ENCODE assay signal across 13 mouse cellular contexts in genomic region chrX:16860244-16860643, GRCm38 (mm10). TPM values are rescaled to one million over a fixed set of nuclear protein-coding genes. Genes with fewer than 3 reads are reported as not detected.
DNase-seq lines count a peak whose midpoint lies in the region; ATAC-seq lines count a peak whose summit lies in the region.
"Had no signal": no experiment of that assay in that cellular context is flagged by ENCODE, and none has a peak within 500 bp of the region (broad histone marks: within the 10 kb centered on the region; RNA-seq: fewer than 3 reads in every experiment).

No protein-coding gene starts in this region.

- ATAC-seq in embryonic facial prominence, embryonic 11.5 days (replicated peaks; ENCODE audit: insufficient number of reproducible peaks, low FRiP score, low TSS enrichment, low read depth) = no peak
- ATAC-seq in kidney, embryonic 14.5 days (ENCODE audit: low FRiP score, low TSS enrichment) = no peak
- no peak for ATAC-seq in activated CD4-positive, CD25-positive, alpha-beta regulatory T cell, adult 4 months

- H3K9me3 ChIP-seq in embryonic facial prominence, embryonic 11.5 days (replicated peaks; ENCODE audit: control insufficient read depth, low read length) = no peaks in the 10 kb centered on the region
- no peaks in the 10 kb centered on the region for H3K9me3 ChIP-seq in embryonic facial prominence, embryonic 10.5 days
- no peaks in the 10 kb centered on the region for H3K9me3 ChIP-seq in kidney, embryonic 14.5 days (ENCODE audit: control insufficient read depth, low read length)
- H3K9me3 ChIP-seq: limb, embryonic 13.5 days; stomach, embryonic 15.5 days had no signal

- H3K4me2 ChIP-seq in embryonic facial prominence, embryonic 11.5 days (ENCODE audit: low read depth, low read length) = no peak overlapping the region
- no peak overlapping the region for H3K4me2 ChIP-seq in kidney, embryonic 14.5 days (replicated peaks; ENCODE audit: low read depth, low read length)
- H3K4me2 ChIP-seq: limb, embryonic 13.5 days; midbrain, embryonic 11.5 days; stomach, embryonic 15.5 days had no signal

- DNase-seq in embryonic facial prominence, embryonic 11.5 days (ENCODE audit: low spot score) = peak; percentile 30
- DNase-seq in embryonic facial prominence, embryonic 10.5 days (ENCODE audit: low spot score) = no peak
- DNase-seq in kidney, postnatal 14 days = peak; percentile 1
- DNase-seq in NIH3T3 (ENCODE audit: low read depth) = peak; percentile 29
- peak; percentile 1 for DNase-seq in lung, postnatal 10 days
- DNase-seq in neural tube, embryonic 10.5 days (ENCODE audit: extremely low spot score, low spot score) = no peak
- DNase-seq: heart, postnatal 36 days had no signal

- no peaks in the 10 kb centered on the region for H3K36me3 ChIP-seq in embryonic facial prominence, embryonic 11.5 days (replicated peaks; ENCODE audit: control insufficient read depth, insufficient read depth, low read depth, low read length)
- H3K36me3 ChIP-seq in embryonic facial prominence, embryonic 10.5 days (replicated peaks) = no peaks in the 10 kb centered on the region
- no peaks in the 10 kb centered on the region for H3K36me3 ChIP-seq in kidney, embryonic 14.5 days (ENCODE audit: control insufficient read depth, insufficient read depth, low read length)
- H3K36me3 ChIP-seq: limb, embryonic 13.5 days; stomach, embryonic 15.5 days had no signal

- no peak overlapping the region for H3K4me3 ChIP-seq in embryonic facial prominence, embryonic 11.5 days (ENCODE audit: low read depth, low read length)
- no peak overlapping the region for H3K4me3 ChIP-seq in embryonic facial prominence, embryonic 10.5 days
- H3K4me3 ChIP-seq in kidney, embryonic 14.5 days (ENCODE audit: low read length) = no peak overlapping the region
- H3K4me3 ChIP-seq: limb, embryonic 13.5 days; stomach, embryonic 15.5 days had no signal

- H3K27me3 ChIP-seq in embryonic facial prominence, embryonic 11.5 days (ENCODE audit: control insufficient read depth, insufficient read depth, low read length) = no peaks in the 10 kb centered on the region
- H3K27me3 ChIP-seq in embryonic facial prominence, embryonic 10.5 days (replicated peaks; ENCODE audit: low read depth, poor library complexity, severe bottlenecking) = no peaks in the 10 kb centered on the region
- no peaks in the 10 kb centered on the region for H3K27me3 ChIP-seq in kidney, embryonic 14.5 days (ENCODE audit: control insufficient read depth, insufficient read depth, low read length)
- H3K27me3 ChIP-seq: limb, embryonic 13.5 days; stomach, embryonic 15.5 days had no signal

- no peaks in the 10 kb centered on the region for H3K4me1 ChIP-seq in embryonic facial prominence, embryonic 11.5 days (ENCODE audit: control insufficient read depth, insufficient read depth, low read length)
- H3K4me1 ChIP-seq in embryonic facial prominence, embryonic 10.5 days = no peaks in the 10 kb centered on the region
- no peaks in the 10 kb centered on the region for H3K4me1 ChIP-seq in kidney, embryonic 14.5 days (ENCODE audit: control insufficient read depth, insufficient read depth, low read length)
- H3K4me1 ChIP-seq: limb, embryonic 13.5 days; stomach, embryonic 15.5 days had no signal

- H3K27ac ChIP-seq in embryonic facial prominence, embryonic 11.5 days (replicated peaks; ENCODE audit: low read depth, low read length) = no peak overlapping the region
- no peak overlapping the region for H3K27ac ChIP-seq in embryonic facial prominence, embryonic 10.5 days (replicated peaks)
- H3K27ac ChIP-seq in kidney, embryonic 14.5 days (ENCODE audit: low read depth, low read length) = no peak overlapping the region
- H3K27ac ChIP-seq: limb, embryonic 13.5 days; stomach, embryonic 15.5 days had no signal

- H3K9ac ChIP-seq in embryonic facial prominence, embryonic 11.5 days (replicated peaks; ENCODE audit: low read length) = no peak overlapping the region
- no peak overlapping the region for H3K9ac ChIP-seq in kidney, embryonic 14.5 days (ENCODE audit: low read depth, low read length)
- H3K9ac ChIP-seq: limb, embryonic 13.5 days; stomach, embryonic 15.5 days had no signal

RNA-seq across cellular contexts. Expression of gene Maob, which starts 43.1 kb away (rescaled TPM):
- polyA plus RNA-seq in embryonic facial prominence, embryonic 11.5 days (2014; fragmentation: Nextera tagmentation; extraction: Ambion mirVana) = 20.2 and 25.7 TPM in 2 replicates
- 7.2 and 10.0 TPM in 2 replicates for polyA plus RNA-seq in embryonic facial prominence, embryonic 10.5 days (2016; fragmentation: Nextera tagmentation; extraction: Ambion mirVana)
- 3.6 and 5.6 TPM in 2 replicates for polyA plus RNA-seq in kidney, embryonic 14.5 days (2014; fragmentation: Nextera tagmentation; extraction: Ambion mirVana)
- not detected for polyA plus RNA-seq in activated CD4-positive, CD25-positive, alpha-beta regulatory T cell, adult 4 months (2017; shearing (Covaris generic))

RNA-seq across cellular contexts. Expression of gene Ndp, which starts 51.3 kb away (rescaled TPM):
- 2.5 and 2.6 TPM in 2 replicates for polyA plus RNA-seq in embryonic facial prominence, embryonic 11.5 days (2014; fragmentation: Nextera tagmentation; extraction: Ambion mirVana)
- 1.2 and 1.3 TPM in 2 replicates for polyA plus RNA-seq in embryonic facial prominence, embryonic 10.5 days (2016; fragmentation: Nextera tagmentation; extraction: Ambion mirVana)
- polyA plus RNA-seq in kidney, embryonic 14.5 days (2014; fragmentation: Nextera tagmentation; extraction: Ambion mirVana) = 2.1 and 2.5 TPM in 2 replicates
- not detected for polyA plus RNA-seq in activated CD4-positive, CD25-positive, alpha-beta regulatory T cell, adult 4 months (2017; shearing (Covaris generic))
- polyA plus RNA-seq: C2C12 had no signal

Comparison
In these comparisons a context has a peak if more than half of its experiments do, and no peak if none do; other contexts are left out.
1. DNase-seq: peak in embryonic facial prominence, embryonic 11.5 days (single experiment), kidney, postnatal 14 days (single experiment), NIH3T3 (single experiment) and lung, postnatal 10 days (single experiment); none in embryonic facial prominence, embryonic 10.5 days (single experiment) and neural tube, embryonic 10.5 days (single experiment).